Mouse (Mus musculus) G1E (cell line): ENCODE measurements around the gene Dcp1a. TPM values are rescaled to one million over a fixed set of nuclear protein-coding genes. Genes with fewer than 3 reads are reported as not detected.

Source experiments
- ATAC-seq: 2 replicates; pipeline ENCODE4 v1.8.0; 2016; ENCODE audit warnings: mild to moderate bottlenecking; ENCODE audit not compliant: insufficient number of reproducible peaks, poor library complexity, low FRiP score, severe bottlenecking; ENCODE audit errors: extremely low read depth
- DNase-seq: peaks from one replicate; pipeline ENCODE4 v3.0.0; 2012; ENCODE audit warnings: low spot score
- H3K27me3 ChIP-seq: 2 replicates; pipeline ENCODE4 v1.6.1; 2012; ENCODE audit warnings: mild to moderate bottlenecking, low read length, inconsistent platforms; ENCODE audit not compliant: insufficient read depth
- H3K36me3 ChIP-seq: replicated peaks from 2 replicates; pipeline ENCODE3; 2012; ENCODE audit warnings: mild to moderate bottlenecking, inconsistent platforms
- H3K4me1 ChIP-seq: 2 replicates; pipeline ENCODE4 v1.6.1; 2012; ENCODE audit warnings: low read depth, low read length, inconsistent platforms, mixed read lengths; ENCODE audit not compliant: insufficient read depth
- H3K4me3 ChIP-seq: 2 replicates; pipeline ENCODE4 v1.5.1; 2012; ENCODE audit warnings: low read depth, mild to moderate bottlenecking, inconsistent platforms, low read length, moderate library complexity, mixed read lengths
- H3K9me3 ChIP-seq: replicated peaks from 2 replicates; pipeline ENCODE4 v1.6.1; 2012; ENCODE audit warnings: inconsistent platforms
- CTCF ChIP-seq: IDR thresholded peaks from 2 replicates; pipeline ENCODE4 v1.5.1; 2012; ENCODE audit warnings: low read depth, low read length, inconsistent platforms, mixed read lengths
- GATA1 ChIP-seq: IDR thresholded peaks from 2 replicates; pipeline ENCODE4 v1.6.1; 2012; ENCODE audit warnings: borderline replicate concordance, low read length, inconsistent platforms, mixed read lengths
- GATA2 ChIP-seq: IDR thresholded peaks from 2 replicates; pipeline ENCODE4 v1.6.1; 2012; ENCODE audit warnings: low read depth, low read length, inconsistent platforms, borderline replicate concordance
- POLR2AphosphoS5 ChIP-seq: IDR thresholded peaks from 2 replicates; pipeline ENCODE4 v1.6.1; 2012; ENCODE audit warnings: low read depth, low read length, inconsistent platforms; ENCODE audit not compliant: insufficient replicate concordance
- TAL1 ChIP-seq: conservative IDR thresholded peaks from 2 replicates; pipeline ENCODE4 v1.6.1; 2012; ENCODE audit warnings: low read depth, low read length, inconsistent platforms, mixed read lengths
- polyA plus RNA-seq: library from polyadenylated mRNA; stranded (reverse); fragments of >175 nt; gene quantifications from 2 replicates; pipeline ENCODE4 v1.2.3, GENCODE M21; 2012
- total RNA-seq, 2 experiments: library from RNA; stranded (forward) in 1 of 2; stranded (reverse) in 1 of 2; fragments of 200-1000 nt in 1 of 2; fragments of >200 nt in 1 of 2; fragmentation: Nextera tagmentation in 1 of 2; gene quantifications; 2 replicates each; pipeline ENCODE4 v1.2.3; 2014 to 2017

The Dcp1a gene
- total and polyA plus RNA-seq, 3 experiments, result 30.5 to 73.2 (median 43.2) TPM

- DNase-seq (no peak), ATAC-seq (no peak)
- H3K27me3 ChIP-seq, result no peaks in the 10 kb centered on the region
- peak overlapping the region; percentile 82 for H3K4me3 ChIP-seq
- H3K4me1 ChIP-seq, result peaks cover 73% of the 10 kb centered on the region
- TF ChIP-seq GATA1, result no peak
- TF ChIP-seq POLR2AphosphoS5, result no peak
- no peak for TF ChIP-seq GATA2
- H3K9me3 ChIP-seq, result no peaks in the 10 kb centered on the region
- H3K36me3 ChIP-seq, result peaks cover 61% of the 10 kb centered on the region
Observed at GRCm38 (mm10) chr14:30551509-30551908, 72.2 kb downstream of the Dcp1a start.

- DNase-seq, result no peak
- Histone ChIP-seq H3K9me3 (no peaks in the 10 kb centered on the region), H3K36me3 (peaks cover 65% of the 10 kb centered on the region), H3K27me3 (no peaks in the 10 kb centered on the region), H3K4me3 (peak overlapping the region; percentile 82; the same call in 1 of the 2 replicates), H3K4me1 (peaks cover 75% of the 10 kb centered on the region)
- ATAC-seq, result no peak
- TF ChIP-seq GATA2, result no peak
Observed at GRCm38 (mm10) chr14:30551981-30552380, 72.6 kb downstream of the Dcp1a start.

- H3K4me3 ChIP-seq, result peak overlapping the region; percentile 47; the same call in 1 of the 2 replicates
- H3K9me3 ChIP-seq, result no peaks in the 10 kb centered on the region
- no peaks in the 10 kb centered on the region for H3K27me3 ChIP-seq
- TF ChIP-seq GATA2 (no peak), CTCF (no peak), POLR2AphosphoS5 (no peak), TAL1 (no peak), GATA1 (no peak)
- peaks cover 77% of the 10 kb centered on the region for H3K4me1 ChIP-seq
- peaks cover 78% of the 10 kb centered on the region for H3K36me3 ChIP-seq
- ATAC-seq, result no peak
- DNase-seq, result no peak
Observed at GRCm38 (mm10) chr14:30553185-30553584, 73.8 kb downstream of the Dcp1a start.

GRCm38 (mm10) chr14:30556651-30557050, 77.3 kb downstream of the Dcp1a start:
- Histone ChIP-seq H3K27me3 (no peaks in the 10 kb centered on the region), H3K9me3 (no peaks in the 10 kb centered on the region), H3K4me1 (peaks cover 91% of the 10 kb centered on the region), H3K36me3 (peaks cover 95% of the 10 kb centered on the region), H3K4me3 (no peak overlapping the region; the same call in 1 of the 2 replicates)
- no peak for ATAC-seq
- no peak for TF ChIP-seq CTCF
- TF ChIP-seq POLR2AphosphoS5, result no peak
- no peak for DNase-seq

- Histone ChIP-seq H3K36me3 (peaks cover 92% of the 10 kb centered on the region), H3K4me3 (no peak overlapping the region; the same call in 1 of the 2 replicates), H3K4me1 (peaks cover 88% of the 10 kb centered on the region), H3K9me3 (no peaks in the 10 kb centered on the region), H3K27me3 (no peaks in the 10 kb centered on the region)
- TF ChIP-seq CTCF, result no peak
- TF ChIP-seq GATA1, result no peak
- TF ChIP-seq POLR2AphosphoS5, result no peak
- no peak for TF ChIP-seq TAL1
- no peak for TF ChIP-seq GATA2
- DNase-seq (no peak), ATAC-seq (no peak)
Observed at GRCm38 (mm10) chr14:30557730-30558129, 78.4 kb downstream of the Dcp1a start.

- no peak for ATAC-seq
- Histone ChIP-seq H3K9me3 (no peaks in the 10 kb centered on the region), H3K4me3 (peak overlapping the region; percentile 33; the same call in 1 of the 2 replicates), H3K27me3 (no peaks in the 10 kb centered on the region), H3K36me3 (peaks cover 92% of the 10 kb centered on the region), H3K4me1 (peaks cover 86% of the 10 kb centered on the region)
- no peak for DNase-seq
- no peak for TF ChIP-seq CTCF
- no peak for TF ChIP-seq POLR2AphosphoS5
- no peak for TF ChIP-seq GATA2
- TF ChIP-seq GATA1, result no peak
- TF ChIP-seq TAL1, result no peak
Observed at GRCm38 (mm10) chr14:30559321-30559850, 80.1 kb downstream of the Dcp1a start.
